Mouse (Mus musculus): Measurements from ENCODE around the gene Ccdc170. TPM values are rescaled to one million over a fixed set of nuclear protein-coding genes. Genes with fewer than 3 reads are reported as not detected.

The Ccdc170 gene
- total and polyA plus RNA-seq, 2 experiments from 2014 or later, result 0.48 to 1.5 TPM

DNA sequence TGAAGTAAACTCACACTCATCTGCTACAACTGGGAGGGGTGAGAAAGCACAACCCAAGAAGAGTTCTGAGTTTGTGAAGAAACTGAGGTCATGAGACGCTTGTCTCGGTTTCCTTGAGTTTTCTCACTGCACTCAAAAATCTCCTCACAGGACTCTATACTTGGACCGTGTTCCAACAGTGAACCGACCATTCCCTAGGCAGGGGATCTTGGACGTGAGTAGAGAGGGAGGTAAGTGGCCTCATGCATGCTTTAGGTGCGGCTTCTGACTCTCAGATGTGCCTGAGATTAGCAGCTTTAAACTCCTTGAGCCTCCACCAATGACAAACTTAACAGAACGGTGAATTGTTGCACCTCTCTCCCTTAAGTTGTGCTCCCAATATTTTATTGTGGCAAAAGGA, 16.5 kb upstream of the Ccdc170 start:
- H3K27me3 ChIP-seq (ENCODE audit: insufficient read depth, low read length), result no peaks in the 10 kb centered on the region
- no peak overlapping the region for H3K4me2 ChIP-seq (ENCODE audit: low read depth, low read length, poor library complexity, severe bottlenecking)
- H3K4me1 ChIP-seq (ENCODE audit: insufficient read depth, low read length), result no peaks in the 10 kb centered on the region
- ATAC-seq (ENCODE audit: low FRiP score) (no peak), DNase-seq (ENCODE audit: low spot score) (no peak)
- H3K36me3 ChIP-seq (ENCODE audit: insufficient read depth, low read length), result no peaks in the 10 kb centered on the region
- H3K9me3 ChIP-seq (ENCODE audit: low read length), result no peaks in the 10 kb centered on the region
- no peak overlapping the region for H3K9ac ChIP-seq (replicated peaks; ENCODE audit: low read length, poor library complexity, severe bottlenecking)
- H3K27ac ChIP-seq (ENCODE audit: low read depth, low read length), result no peak overlapping the region
- H3K4me3 ChIP-seq (ENCODE audit: low read depth, low read length), result no peak overlapping the region
- TF ChIP-seq CTCF (IDR thresholded peaks at IDR 0.05), result no peak
- 82% methylated on average over 7 of the region's 7 CpGs for WGBS

- H3K4me2 ChIP-seq (ENCODE audit: low read depth, low read length, poor library complexity, severe bottlenecking), result no peak overlapping the region
- H3K9me3 ChIP-seq (ENCODE audit: low read length), result no peaks in the 10 kb centered on the region
- no peak overlapping the region for H3K27ac ChIP-seq (ENCODE audit: low read depth, low read length)
- H3K4me3 ChIP-seq (ENCODE audit: low read depth, low read length), result no peak overlapping the region
- no peaks in the 10 kb centered on the region for H3K27me3 ChIP-seq (ENCODE audit: insufficient read depth, low read length)
- 91% methylated on average over 3 of the region's 3 CpGs for WGBS
- H3K4me1 ChIP-seq (ENCODE audit: insufficient read depth, low read length), result no peaks in the 10 kb centered on the region
- DNase-seq (ENCODE audit: low spot score), result no peak
- TF ChIP-seq CTCF (IDR thresholded peaks at IDR 0.05), result no peak
- ATAC-seq (ENCODE audit: low FRiP score), result no peak
- no peaks in the 10 kb centered on the region for H3K36me3 ChIP-seq (ENCODE audit: insufficient read depth, low read length)
- no peak overlapping the region for H3K9ac ChIP-seq (replicated peaks; ENCODE audit: low read length, poor library complexity, severe bottlenecking)
These were observed 12.9 kb upstream of the Ccdc170 start for GRCm38 (mm10) chr10:4469406-4469805.

- TF ChIP-seq CTCF (IDR thresholded peaks at IDR 0.05), result no peak
- Histone ChIP-seq H3K4me3 (ENCODE audit: low read depth, low read length) (no peak overlapping the region), H3K4me2 (ENCODE audit: low read depth, low read length, poor library complexity, severe bottlenecking) (no peak overlapping the region), H3K36me3 (ENCODE audit: insufficient read depth, low read length) (no peaks in the 10 kb centered on the region), H3K9me3 (ENCODE audit: low read length) (no peaks in the 10 kb centered on the region), H3K4me1 (ENCODE audit: insufficient read depth, low read length) (no peaks in the 10 kb centered on the region), H3K27ac (ENCODE audit: low read depth, low read length) (no peak overlapping the region), H3K27me3 (ENCODE audit: insufficient read depth, low read length) (no peaks in the 10 kb centered on the region), H3K9ac (replicated peaks; ENCODE audit: low read length, poor library complexity, severe bottlenecking) (no peak overlapping the region)
- 90% methylated on average over 11 of the region's 11 CpGs for WGBS
- DNase-seq (ENCODE audit: low spot score) (no peak), ATAC-seq (ENCODE audit: low FRiP score) (no peak)
These were observed 8.7 kb upstream of the Ccdc170 start for GRCm38 (mm10) chr10:4473591-4473993.

GRCm38 (mm10) chr10:4475431-4475830, 6.9 kb upstream of the Ccdc170 start:
- no peak overlapping the region for H3K4me2 ChIP-seq (ENCODE audit: low read depth, low read length, poor library complexity, severe bottlenecking)
- H3K27me3 ChIP-seq (ENCODE audit: insufficient read depth, low read length), result no peaks in the 10 kb centered on the region
- H3K27ac ChIP-seq (ENCODE audit: low read depth, low read length), result no peak overlapping the region
- no peaks in the 10 kb centered on the region for H3K4me1 ChIP-seq (ENCODE audit: insufficient read depth, low read length)
- ATAC-seq (ENCODE audit: low FRiP score) (no peak), DNase-seq (ENCODE audit: low spot score) (no peak)
- no peaks in the 10 kb centered on the region for H3K36me3 ChIP-seq (ENCODE audit: insufficient read depth, low read length)
- TF ChIP-seq CTCF (IDR thresholded peaks at IDR 0.05), result no peak
- no peak overlapping the region for H3K4me3 ChIP-seq (ENCODE audit: low read depth, low read length)
- WGBS, result 84% methylated on average over 3 of the region's 3 CpGs
- no peaks in the 10 kb centered on the region for H3K9me3 ChIP-seq (ENCODE audit: low read length)
- H3K9ac ChIP-seq (replicated peaks; ENCODE audit: low read length, poor library complexity, severe bottlenecking), result no peak overlapping the region

DNA sequence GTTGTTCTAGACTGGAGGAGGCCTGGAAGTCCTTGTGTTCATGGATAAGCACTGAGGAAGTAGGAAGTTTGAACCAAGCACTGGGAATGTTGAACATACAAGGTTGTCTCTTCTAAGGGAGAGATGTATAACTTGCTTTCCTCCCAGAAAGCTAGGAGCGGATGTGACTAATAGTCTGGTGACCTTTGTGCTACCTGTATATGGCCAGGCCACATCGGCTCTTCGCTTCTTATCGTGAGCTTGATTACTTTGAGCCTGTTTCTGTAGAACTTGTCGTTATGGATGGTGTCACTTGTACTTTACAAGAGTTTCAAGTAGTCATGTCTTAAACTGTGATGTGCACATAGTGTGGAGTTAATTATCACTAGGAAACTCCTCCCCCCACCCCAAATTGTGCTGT, 5.7 kb upstream of the Ccdc170 start:
- no peak overlapping the region for H3K9ac ChIP-seq (replicated peaks; ENCODE audit: low read length, poor library complexity, severe bottlenecking)
- DNase-seq (ENCODE audit: low spot score), result no peak
- no peak for TF ChIP-seq CTCF (IDR thresholded peaks at IDR 0.05)
- H3K4me3 ChIP-seq (ENCODE audit: low read depth, low read length), result no peak overlapping the region
- 94% methylated on average over 5 of the region's 5 CpGs for WGBS
- H3K27me3 ChIP-seq (ENCODE audit: insufficient read depth, low read length), result no peaks in the 10 kb centered on the region
- no peak overlapping the region for H3K4me2 ChIP-seq (ENCODE audit: low read depth, low read length, poor library complexity, severe bottlenecking)
- no peaks in the 10 kb centered on the region for H3K9me3 ChIP-seq (ENCODE audit: low read length)
- no peak overlapping the region for H3K27ac ChIP-seq (ENCODE audit: low read depth, low read length)
- ATAC-seq (ENCODE audit: low FRiP score), result no peak
- H3K36me3 ChIP-seq (ENCODE audit: insufficient read depth, low read length), result no peaks in the 10 kb centered on the region
- no peaks in the 10 kb centered on the region for H3K4me1 ChIP-seq (ENCODE audit: insufficient read depth, low read length)

DNA sequence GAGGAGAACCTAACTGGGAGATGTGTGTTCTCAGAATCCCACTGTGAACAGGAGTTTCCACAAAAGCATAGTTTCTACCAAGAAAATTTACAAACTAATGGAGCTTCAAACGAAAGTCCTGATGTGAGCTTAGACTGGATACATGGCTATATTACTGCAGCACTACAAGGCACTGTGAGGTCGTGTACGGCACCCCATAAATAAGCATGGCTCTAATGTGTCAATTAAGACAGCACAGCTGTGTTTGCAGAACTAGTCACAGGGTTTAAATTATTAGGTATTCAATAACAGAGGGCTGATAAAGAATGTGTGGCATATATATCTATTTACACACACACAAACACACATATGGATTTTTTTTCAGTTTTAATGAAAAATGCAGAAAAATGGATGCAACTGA, 1.4 kb upstream of the Ccdc170 start:
- ATAC-seq (ENCODE audit: low FRiP score) (no peak), DNase-seq (ENCODE audit: low spot score) (no peak)
- Histone ChIP-seq H3K4me3 (ENCODE audit: low read depth, low read length) (no peak overlapping the region), H3K4me1 (ENCODE audit: insufficient read depth, low read length) (no peaks in the 10 kb centered on the region), H3K9me3 (ENCODE audit: low read length) (no peaks in the 10 kb centered on the region), H3K4me2 (ENCODE audit: low read depth, low read length, poor library complexity, severe bottlenecking) (no peak overlapping the region), H3K27ac (ENCODE audit: low read depth, low read length) (no peak overlapping the region), H3K36me3 (ENCODE audit: insufficient read depth, low read length) (no peaks in the 10 kb centered on the region), H3K9ac (replicated peaks; ENCODE audit: low read length, poor library complexity, severe bottlenecking) (no peak overlapping the region), H3K27me3 (ENCODE audit: insufficient read depth, low read length) (no peaks in the 10 kb centered on the region)
- TF ChIP-seq CTCF (IDR thresholded peaks at IDR 0.05), result no peak
- WGBS, result 74% methylated on average over 3 of the region's 3 CpGs

Data from midbrain, postnatal 0 days (tissue).